Mouse (Mus musculus) megakaryocyte, adult 5-6 weeks (primary cell): ENCODE data around the gene Xkr8. TPM values are rescaled to one million over a fixed set of nuclear protein-coding genes. Genes with fewer than 3 reads are reported as not detected.
"Not testable (repeated sequence)": the region's sequence is repeated elsewhere in the genome, so short reads cannot be mapped to it uniquely, and the experiment has no call there.

ENCODE experiments used
- ATAC-seq: 2 replicates; pipeline ENCODE4 v1.8.0; 2016; ENCODE audit warnings: mild to moderate bottlenecking, inconsistent platforms; ENCODE audit not compliant: poor library complexity, severe bottlenecking
- total RNA-seq, 2 experiments: library from RNA; stranded (forward) in 1 of 2; stranded (reverse) in 1 of 2; fragments of 153-499, 151-499 nt in 1 of 2; fragments of 221-1000, 200-1000 nt in 1 of 2; gene quantifications; 2 replicates each; pipeline versions ENCODE4 v1.2.3 to v1.2.4; 2015 to 2017

Xkr8 gene
- total RNA-seq (2015) (1.3 and 2.5 TPM in 2 replicates), total RNA-seq (2017) (1.1 and 1.5 TPM in 2 replicates)

DNA sequence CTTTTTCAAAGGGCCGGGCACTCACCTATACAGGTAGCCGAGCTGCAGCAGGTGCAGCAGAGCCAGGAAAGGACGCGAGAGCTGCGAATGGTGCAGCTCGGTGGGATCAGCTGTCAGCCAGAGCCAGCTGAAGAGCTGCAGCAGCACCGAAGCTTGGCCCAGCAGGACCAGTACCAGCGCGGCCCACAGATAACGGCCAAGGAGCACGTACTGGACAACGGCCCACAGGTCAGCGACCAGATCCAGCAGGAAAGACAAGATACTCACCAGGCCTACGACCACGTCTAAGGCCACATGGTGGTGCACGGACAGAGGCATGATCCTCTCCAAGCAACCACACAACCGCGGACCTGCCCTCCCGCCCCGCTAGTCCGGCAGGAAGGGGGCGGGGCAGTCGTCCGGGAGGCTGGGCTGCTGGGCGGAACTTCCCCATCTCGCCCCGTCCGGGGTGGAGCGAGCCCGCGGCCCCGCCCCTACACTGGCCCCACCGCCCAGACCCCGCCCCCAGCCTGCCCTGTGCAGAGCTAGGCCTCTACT is at the start of gene Xkr8:
Gene Xkr8, minus strand, starts transcription at position 399 of the 537 bp plus-strand sequence.
- ATAC-seq = peak; percentile 98

DNA sequence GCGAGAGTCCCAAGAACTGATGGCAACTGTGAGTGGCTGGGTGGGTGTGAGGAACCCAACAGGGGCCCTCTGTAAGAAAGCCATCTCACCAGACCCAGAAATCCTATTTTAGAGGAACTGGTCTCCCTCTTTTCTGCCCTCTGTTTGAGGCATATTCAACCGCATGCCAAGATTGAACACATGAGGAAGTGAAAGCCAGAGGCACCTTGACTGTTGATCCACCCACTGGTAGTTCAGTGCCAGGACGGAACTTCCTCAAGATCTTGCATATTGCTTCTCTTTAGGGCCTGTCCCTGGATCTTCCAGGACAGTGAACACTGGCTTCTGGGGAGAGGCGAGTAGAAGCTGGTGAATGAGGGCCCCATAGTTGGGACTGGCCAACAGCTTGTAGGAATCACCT is 47.9 kb upstream of the Xkr8 start:
- ATAC-seq = peak; percentile 89

DNA sequence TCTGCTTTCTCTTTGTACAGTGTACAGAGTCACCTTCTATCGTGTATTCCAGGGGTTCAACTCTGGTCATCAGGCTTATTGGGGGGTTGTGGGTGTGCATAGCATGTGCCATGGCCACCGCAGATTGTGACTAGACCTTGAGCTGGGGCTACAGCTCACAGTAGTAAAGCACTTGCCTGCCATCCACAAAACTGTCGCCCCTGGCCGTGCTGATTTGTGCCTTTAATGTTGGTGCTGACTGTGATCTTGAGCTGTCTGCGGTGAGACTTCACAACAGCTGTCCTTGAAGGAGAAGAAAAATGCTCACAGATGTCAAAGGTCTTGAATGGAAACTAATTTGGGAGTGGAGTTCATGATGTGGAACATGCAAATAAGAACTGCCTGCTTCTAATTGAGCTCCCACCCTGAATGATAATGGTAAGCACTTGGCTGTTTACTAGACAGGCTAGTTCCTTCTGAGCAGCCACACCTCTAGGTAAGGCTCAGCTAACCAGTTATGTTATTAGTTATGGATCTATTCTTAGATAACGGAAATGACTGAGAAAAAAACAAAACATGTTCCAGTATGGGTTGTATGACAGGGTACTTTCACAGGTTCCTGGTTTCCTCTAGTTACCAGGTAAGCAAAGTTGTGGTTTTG is 46.3 kb upstream of the Xkr8 start:
- no peak for ATAC-seq

DNA sequence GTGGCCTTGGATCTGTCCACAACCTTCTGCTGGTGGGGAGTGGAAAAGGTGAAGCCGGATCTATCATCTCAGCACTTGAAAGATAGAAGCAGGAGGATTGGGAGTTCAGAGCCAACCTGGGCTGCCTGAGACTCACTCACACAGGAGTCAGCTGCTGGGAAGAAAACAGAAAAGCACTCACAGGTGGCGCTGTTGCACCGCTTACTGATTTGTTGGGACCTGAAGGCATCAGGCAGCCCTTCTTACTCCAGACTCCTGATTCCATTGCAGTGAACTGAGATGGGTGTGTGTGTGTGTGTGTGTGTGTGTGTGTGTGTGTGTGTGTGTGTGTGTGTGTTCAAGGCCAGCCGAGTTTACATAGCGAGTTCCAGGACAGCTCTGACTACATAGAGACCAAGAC is 44.4 kb upstream of the Xkr8 start:
- ATAC-seq = peak; percentile 80

DNA sequence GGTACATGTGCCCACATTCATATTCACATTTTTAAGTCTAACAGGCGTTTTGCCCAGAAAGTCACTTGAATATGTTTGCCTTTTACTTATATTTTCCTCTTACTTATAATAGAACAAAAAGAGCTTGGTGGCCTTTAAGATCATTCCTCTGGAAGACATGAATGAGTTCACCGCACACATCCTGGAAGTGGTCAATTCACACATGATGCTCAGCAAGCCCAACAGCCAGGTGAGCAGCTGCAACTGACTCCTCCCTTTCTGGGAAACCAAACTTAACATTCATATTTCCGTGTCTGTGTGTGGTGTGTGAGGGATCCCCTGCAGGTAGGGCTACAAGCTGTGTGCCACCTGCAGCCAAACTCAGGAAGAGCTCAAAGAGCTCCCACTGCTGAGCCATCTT is 42.6 kb upstream of the Xkr8 start:
- no peak for ATAC-seq

DNA sequence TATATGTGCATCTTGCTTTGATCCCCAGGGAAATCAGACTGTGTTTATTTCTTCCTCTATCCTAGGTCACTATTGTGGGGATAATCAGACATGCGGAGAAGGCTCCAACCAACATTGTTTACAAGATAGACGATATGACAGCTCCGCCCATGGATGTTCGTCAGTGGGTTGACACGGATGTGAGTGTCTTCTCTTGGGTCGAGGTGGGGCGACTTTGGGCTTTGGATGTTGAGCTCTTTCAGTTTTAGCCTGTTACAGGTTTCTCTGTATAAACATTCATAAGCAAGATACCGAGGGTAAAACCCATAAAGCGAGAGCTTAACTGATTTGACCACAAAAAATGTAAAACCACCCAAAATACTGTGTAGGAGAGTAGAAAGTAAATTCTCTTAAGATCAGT is 39.4 kb upstream of the Xkr8 start:
- no peak for ATAC-seq

DNA sequence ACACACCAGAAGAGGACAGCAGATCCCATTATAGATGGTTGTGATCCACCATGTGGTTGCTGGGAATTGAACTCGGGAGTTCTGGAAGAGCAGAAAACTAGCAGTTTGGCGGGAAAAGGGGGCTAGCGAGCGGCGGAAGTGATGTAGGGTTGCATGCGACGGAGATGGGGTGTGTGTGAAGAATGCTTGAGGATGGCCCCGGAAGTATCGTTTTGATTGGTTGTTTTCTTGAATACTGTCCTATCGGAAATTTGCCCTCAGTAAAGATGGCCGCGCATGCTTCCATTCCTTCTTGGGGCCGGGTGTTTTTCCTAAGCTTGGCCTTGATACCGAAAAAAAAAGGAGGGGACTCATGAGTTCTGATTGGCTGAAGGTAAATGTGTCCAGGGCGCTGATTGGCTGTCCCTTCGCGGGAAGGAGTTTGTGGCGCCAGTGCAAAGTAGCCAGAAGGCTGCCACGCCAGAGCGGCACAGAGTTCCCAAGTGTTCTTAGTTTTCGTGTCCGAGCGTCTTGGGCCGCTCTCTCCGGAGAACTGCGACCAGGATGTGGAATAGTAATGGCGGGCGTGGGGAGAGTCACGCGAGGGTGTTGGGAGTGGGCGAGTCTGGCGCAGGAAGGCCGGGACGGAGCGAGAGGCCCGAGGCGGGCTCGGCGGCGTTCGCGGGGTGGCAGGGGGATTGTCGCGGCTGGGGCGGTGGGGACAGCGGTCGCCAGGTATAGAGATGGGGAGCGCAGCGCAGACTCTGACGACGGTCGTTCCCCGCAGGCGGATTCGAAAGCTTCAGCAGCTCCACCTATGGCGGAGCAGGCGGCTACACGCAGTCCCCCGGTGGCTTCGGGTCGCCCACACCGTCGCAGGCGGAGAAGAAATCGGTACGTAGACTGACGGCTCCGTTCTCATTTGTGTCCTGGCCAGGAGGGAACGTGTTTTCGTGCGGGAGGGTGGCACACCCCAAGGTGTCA is 35.8 kb upstream of the Xkr8 start, which contains the start of gene Rpa2:
Gene Rpa2, plus strand, starts transcription at position 419 of the 963 bp plus-strand sequence.
- ATAC-seq = peak; percentile 99

DNA sequence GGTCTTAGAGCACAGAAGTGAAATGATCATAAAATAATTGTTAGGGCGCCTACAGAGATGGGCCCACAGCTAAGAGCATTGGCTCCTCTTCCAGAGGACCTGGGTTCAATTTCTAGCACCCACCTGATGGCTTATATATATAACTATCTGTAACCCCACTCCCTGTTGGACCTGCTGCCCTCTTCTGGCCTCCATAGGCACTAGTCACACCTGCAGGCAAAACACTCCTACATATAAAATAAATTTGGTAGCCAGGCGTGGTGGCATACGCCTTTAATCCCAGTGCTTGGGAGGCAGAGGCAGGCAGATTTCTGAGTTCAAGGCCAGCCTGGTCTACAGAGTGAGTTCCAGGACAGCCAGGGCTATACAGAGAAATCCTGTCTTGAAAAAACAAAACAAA is 30.8 kb upstream of the Xkr8 start:
- ATAC-seq = not testable (repeated sequence)

DNA sequence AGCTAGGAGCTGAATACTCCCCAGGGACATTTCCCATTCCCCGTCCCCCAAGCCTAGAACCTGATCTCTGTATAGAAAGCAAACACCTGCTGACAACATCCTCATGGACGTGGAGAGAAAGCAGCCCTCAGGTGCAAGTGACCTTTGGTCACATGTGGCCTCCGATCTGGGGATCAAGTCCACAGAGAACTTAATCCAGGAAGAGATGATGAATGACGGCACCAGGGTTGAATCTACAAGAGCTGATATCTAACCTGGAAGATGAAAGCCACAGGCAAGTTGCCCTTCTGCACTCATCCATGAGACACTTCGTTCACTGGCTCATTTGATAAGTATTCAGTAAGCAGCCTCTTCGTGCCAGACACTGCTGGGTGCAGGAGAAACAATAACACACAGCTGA is 30.3 kb upstream of the Xkr8 start:
- no peak for ATAC-seq

DNA sequence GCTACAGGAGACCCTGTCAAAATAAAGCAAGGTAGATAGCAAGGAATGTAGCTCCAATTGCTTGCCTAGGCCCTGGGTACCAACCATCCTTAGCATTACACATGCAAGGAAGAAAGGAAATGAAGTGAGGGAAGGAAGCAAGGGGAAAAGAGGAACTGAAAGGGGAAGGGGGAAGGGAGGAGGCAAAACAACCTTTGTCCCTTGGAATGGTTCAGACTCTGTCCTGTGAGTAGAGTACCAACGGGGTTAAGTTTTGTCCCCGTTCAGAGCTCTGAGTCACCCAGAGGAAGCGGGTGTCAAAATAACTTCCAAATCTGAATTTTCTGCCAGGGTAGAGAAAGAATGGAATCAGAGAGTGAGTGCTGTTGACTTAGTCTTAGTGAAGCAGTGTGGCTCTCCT is 27.9 kb upstream of the Xkr8 start:
- ATAC-seq = peak; percentile 71

DNA sequence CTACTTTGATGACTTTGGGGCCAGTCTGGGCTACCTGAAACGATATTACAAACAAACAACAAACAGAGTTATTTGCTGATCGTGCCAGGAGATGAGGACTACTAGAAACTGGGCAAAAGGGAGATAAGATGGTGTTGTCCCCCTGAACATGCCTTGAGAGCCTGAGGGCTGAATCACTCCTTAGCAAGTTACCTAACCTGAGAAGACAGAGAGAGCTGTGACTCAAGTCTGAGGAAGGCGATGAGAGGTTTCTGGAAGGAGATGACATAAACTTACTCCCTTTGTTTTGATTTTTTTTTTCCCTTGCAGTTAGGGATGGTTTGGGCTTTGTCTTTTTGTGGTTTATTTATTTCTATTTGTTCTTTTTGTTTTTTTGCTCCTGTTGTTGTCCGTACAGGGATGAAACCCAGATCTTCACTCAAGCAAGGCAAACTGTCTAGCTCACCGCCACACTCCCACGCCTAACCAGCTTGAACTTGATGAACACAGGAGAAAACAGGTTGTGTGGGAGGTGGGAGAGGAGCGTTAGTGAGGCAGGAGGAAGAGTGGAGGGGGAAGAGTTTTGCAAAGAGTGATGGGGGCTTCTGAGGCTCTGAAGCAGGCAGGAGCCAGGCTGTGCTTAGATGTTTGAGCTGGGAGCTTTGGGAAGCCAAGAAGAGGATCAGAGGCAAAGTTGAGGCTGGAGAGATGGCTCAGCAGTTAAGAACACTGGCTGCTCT is 25.4 kb upstream of the Xkr8 start:
- no peak for ATAC-seq

DNA sequence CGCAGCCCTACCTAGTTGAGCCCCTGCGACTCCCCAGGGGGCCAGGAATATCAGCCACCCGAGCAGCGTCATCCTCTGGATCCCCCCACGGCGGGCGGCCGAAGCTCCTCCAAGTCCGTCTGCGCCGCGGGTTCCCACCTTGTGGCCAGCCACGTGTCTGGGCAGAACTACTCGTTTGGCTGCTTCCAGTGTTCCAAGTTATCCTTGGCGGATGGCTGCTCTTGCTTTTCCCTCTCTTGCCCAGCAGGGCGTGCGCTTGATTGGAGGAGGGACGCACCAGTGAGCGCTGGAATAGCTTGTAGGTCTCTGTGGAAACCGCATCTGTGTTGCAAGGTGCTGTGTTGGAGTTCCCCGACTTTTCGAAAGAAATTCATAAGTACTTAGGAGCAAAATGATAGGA is 24.6 kb upstream of the Xkr8 start, which contains the start of gene Smpdl3b:
Gene Smpdl3b, minus strand, starts transcription at position 279 of the 400 bp plus-strand sequence.
- ATAC-seq = peak; percentile 80

DNA sequence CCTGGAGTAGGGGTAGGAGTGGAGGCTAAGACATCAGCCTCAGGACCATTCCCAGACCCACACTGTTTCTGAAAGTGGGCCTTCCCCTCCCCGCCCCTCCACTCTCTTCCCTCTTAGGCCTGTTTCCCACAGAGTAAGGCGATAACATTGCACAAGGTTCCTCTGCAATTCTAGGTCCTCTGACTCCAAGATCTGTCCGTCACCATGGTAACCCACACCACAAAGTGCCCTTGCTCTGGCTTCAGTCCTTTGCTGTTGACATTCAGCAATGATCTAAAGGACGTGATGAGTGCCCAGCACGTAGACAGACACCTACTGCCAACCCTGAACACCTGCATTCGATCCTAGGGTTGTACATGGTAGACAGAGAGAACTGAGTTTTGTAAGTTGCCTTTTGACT is 20.6 kb upstream of the Xkr8 start:
- peak; percentile 46 for ATAC-seq

DNA sequence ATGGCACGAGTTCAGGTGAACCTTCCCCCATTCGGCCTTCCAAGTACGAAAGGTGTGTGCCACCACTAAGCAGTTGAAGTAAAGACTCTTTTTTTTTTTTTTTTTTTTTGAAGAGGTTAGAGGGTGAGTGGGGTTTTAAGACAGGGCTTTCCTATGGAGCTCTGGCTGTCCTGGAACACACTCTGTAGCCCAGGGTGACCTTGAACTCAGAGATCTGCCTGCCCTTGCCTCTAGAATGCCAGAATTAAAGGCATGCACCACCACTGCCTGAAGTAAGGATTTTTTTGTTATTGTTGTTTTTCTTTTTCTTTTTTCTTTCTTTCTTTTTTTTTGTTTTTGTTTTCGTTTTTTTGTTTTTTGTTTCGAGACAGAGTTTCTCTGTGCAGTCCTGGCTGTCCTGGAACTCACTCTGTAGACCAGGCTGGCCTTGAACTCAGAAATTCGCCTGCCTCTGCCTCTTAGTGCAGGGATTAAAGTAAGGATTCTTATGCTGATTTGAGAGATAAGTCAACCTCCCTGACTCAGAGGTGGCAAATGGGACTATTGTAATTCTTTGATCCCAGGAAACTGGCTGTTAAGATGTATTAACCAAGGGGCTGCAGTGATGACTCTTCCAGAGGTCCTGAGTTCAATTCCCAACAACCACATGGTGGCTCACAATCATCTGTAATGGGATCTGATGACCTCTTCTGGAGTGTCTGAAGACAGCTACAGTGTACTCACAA is 17.1 kb upstream of the Xkr8 start:
- ATAC-seq = no peak

DNA sequence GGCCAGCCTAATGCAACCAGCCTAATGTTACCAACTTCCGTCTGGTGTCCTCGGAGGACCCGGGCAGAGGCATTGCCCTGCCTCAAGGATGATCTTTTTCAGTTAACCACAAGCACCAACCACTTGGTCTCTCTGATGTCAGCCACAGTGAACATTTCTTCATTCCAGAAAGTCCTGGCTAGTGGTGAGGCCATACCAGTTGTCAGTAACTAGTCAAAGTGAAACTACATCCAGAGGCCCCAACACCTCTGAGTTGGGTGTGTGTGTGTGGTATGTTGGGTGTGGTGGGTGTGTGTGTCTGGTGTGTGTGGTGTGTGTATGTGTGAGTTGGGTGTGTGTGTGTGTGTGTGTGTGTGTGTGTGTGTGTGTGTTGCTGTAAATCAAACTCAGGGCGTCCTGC is 16.4 kb upstream of the Xkr8 start:
- peak; percentile 63 for ATAC-seq

DNA sequence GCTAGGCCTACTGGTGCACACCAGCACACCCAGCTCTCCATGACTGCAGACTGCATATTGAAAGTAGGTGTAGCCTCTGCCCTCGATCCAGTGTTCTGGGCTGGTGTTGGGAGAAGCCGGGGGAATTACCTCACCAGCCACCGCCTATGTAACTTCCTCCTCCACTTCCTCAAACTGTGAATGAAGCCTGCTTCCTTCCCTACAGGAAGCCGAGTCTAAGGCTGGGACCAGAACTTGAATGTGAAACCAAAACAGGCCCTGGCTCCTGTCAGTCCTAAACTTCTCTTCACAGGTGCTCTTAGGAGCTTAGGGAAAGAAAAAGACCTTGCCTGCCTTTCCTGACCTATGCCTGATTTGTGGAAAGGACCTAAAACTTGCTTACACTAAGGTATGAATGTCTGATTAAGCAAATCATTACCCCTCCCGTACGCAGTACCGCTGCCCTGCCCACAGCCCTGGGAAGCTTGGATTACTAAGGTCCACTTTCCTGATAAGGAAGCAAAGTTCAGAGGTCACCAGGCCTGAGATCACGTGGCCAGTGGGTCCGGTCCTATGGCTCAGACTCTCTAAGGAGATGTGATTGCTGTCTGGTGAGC is 15.4 kb upstream of the Xkr8 start:
- peak; percentile 92 for ATAC-seq

DNA sequence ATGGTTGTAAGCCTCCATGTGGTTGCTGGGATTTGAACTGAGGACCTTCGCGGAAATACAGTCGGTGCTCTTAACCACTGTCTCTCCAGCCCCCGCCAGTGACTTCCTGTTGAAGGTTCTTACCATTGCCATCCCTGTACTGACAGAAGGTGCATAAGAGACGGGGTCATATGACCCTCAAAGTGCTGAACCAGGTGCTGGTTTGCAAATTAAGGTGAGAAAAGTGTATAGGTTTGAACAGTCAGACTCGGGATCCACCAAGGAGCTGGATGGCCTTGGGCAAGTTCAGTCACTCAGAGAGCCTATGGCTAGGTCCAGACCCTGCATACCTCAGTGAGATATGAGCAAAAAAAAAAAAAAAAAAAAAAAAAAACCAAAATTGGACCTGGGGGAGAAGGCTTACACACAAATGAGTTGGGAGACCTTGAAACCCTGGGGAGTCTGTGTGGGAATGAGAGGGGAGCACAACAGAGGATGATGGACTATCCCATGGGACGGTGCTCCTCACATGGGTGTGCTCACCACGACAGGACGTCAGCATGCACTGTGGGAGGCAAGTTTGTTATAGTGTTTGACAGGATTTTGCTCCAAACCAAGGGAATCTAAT is 14.7 kb upstream of the Xkr8 start:
- peak; percentile 5; the same call in 1 of the 2 replicates for ATAC-seq

DNA sequence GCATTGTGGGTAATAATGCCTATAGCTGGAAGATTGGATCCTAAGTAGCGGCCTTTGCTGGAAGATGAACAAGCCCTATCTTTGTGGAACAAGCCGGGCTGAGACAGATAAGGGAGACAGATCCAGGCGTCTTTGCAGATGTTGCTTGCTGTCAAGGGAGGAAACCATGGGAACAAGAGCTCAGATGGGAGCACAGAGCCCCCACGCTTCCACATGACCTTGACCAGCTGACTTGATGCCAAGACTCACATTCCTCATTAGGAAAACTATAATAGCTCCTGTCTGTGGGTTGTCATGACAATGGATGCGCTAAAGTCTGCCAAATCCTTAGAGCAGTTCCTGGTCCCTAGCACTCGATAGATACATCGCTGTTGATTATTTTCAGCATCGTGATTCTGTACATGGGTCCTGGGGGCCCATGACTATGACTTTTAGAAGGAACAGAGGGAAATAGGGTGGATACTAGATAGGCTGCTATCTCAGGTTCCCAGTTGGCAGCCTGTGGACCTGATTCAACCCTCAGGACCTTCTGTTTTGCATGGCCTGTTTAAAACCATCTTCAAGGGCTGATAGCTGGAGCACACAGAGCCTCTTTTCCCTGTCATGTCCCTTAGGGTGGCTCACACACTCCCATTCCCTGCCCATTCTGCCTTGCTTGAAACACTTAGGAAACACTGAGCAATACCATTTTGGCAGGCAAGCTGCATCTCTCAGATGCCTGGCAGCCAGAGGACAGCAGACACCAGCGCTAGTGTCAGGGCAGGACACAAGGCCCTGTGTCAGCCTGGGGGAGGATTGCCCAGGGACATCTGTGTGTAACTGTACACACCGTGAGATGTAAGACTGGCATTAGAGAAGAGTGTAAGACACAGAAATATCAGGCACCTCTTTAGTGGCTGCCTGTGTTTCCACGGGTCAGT is 11.9 kb upstream of the Xkr8 start:
- ATAC-seq = no peak
